Mouse (Mus musculus) heart, embryonic 15.5 days (tissue): ENCODE measurements at regions not wholly inside any gene's neighbourhood (a gene's known extent, or its start where the extent isn't known, plus 50 kb on each side); places are given as distances from the start of the nearest gene placed in this dataset.
"Not testable (repeated sequence)": the region's sequence is repeated elsewhere in the genome, so short reads cannot be mapped to it uniquely, and the experiment has no call there.

Experiments
- ATAC-seq: fragments of 200-750 bp; cut with Nextera tagmentation; replicated peaks from 2 replicates; pipeline ENCODE4 v1.8.0; 2017; ENCODE audit warnings: low read depth, moderate TSS enrichment; ENCODE audit not compliant: insufficient number of reproducible peaks, insufficient read depth, low FRiP score
- H3K27ac ChIP-seq: fragments of 300-500 bp; sonication (generic); 2 replicates; pipeline ENCODE4 v1.5.1; 2015; ENCODE audit warnings: mild to moderate bottlenecking, inconsistent platforms
- H3K27me3 ChIP-seq: fragments of 300-500 bp; sonication (generic); 2 replicates; pipeline ENCODE4 v1.6.1; 2015; ENCODE audit warnings: inconsistent platforms
- H3K36me3 ChIP-seq: fragments of 300-500 bp; sonication (generic); 2 replicates; pipeline ENCODE4 v1.6.1; 2015; ENCODE audit warnings: mild to moderate bottlenecking, inconsistent platforms
- H3K4me1 ChIP-seq: fragments of 300-500 bp; sonication (generic); replicated peaks from 2 replicates; pipeline ENCODE4 v1.6.1; 2015; ENCODE audit warnings: inconsistent platforms
- H3K4me2 ChIP-seq: fragments of 300-500 bp; sonication (generic); 2 replicates; pipeline ENCODE4 v1.6.1; 2015; ENCODE audit warnings: inconsistent platforms, mild to moderate bottlenecking, moderate library complexity
- H3K4me3 ChIP-seq: fragments of 300-500 bp; sonication (generic); 2 replicates; pipeline ENCODE4 v1.5.1; 2015; ENCODE audit warnings: mild to moderate bottlenecking, inconsistent platforms
- H3K9ac ChIP-seq: fragments of 300-500 bp; sonication (generic); 2 replicates; pipeline ENCODE4 v1.6.1; 2015; ENCODE audit warnings: mild to moderate bottlenecking, inconsistent platforms
- H3K9me3 ChIP-seq: fragments of 300-500 bp; sonication (generic); replicated peaks from 2 replicates; pipeline ENCODE4 v1.6.1; 2016; ENCODE audit warnings: inconsistent platforms
- WGBS: fragments of 180-500 bp; shearing (Covaris S2); methylation state at CpG from one replicate; pipeline ENCODE4 v1.1.7; 2015; ENCODE audit warnings: mixed read lengths; 5-methylcytosine and 5-hydroxymethylcytosine counted together

DNA sequence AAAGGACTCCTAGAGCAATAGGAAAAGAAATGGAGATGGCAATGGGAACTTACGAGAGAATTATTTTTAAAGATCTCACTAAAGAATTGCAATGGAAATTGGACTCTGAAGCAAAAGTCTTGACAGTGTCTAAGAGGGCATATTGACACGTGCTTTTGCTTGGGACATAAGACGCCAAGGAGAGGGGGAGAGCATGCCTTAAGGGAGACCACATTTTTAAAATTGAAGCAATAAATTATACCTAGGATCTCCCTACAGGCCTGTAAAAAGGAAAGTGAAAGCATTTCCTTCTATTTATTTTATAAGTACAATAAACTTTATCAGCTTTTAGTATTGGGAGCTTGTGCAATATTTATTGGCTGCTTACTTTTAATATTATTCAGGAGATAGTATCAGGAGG lies 175.5 kb upstream of the Gap43 start:
- Histone ChIP-seq H3K36me3 (no peaks in the 10 kb centered on the region), H3K9ac (no peak overlapping the region), H3K4me1 (no peaks in the 10 kb centered on the region), H3K27me3 (no peaks in the 10 kb centered on the region), H3K27ac (no peak overlapping the region), H3K4me2 (no peak overlapping the region), H3K9me3 (no peaks in the 10 kb centered on the region), H3K4me3 (no peak overlapping the region)
- WGBS, result 81% methylated on average over 3 of the region's 3 CpGs
- ATAC-seq, result no peak

DNA sequence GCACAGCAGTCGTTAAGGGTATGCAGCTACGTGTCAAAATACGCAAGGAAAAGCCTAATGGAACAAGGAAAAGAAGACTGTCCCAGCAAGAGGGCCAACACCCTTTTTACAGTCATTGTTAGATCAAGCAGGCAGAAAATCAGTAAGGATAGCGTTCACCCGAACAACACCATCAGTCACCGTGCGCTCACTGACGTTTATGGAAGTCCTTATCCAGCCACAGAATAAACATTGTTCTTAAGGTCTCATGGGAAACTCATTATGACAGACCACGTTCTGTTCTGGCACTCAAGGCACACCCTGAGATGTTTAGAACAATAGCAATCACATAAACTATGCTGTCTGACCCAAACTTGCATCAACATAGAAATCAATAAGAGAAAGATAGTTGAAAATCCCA lies 164.7 kb upstream of the Gap43 start:
- 55% methylated on average over 9 of the region's 9 CpGs for WGBS
- H3K36me3 ChIP-seq, result no peaks in the 10 kb centered on the region
- no peaks in the 10 kb centered on the region for H3K27me3 ChIP-seq
- H3K9ac ChIP-seq, result no peak overlapping the region
- no peak overlapping the region for H3K4me2 ChIP-seq
- no peak overlapping the region for H3K4me3 ChIP-seq
- no peak for ATAC-seq
- no peaks in the 10 kb centered on the region for H3K9me3 ChIP-seq
- H3K4me1 ChIP-seq, result no peaks in the 10 kb centered on the region
- H3K27ac ChIP-seq, result no peak overlapping the region

DNA sequence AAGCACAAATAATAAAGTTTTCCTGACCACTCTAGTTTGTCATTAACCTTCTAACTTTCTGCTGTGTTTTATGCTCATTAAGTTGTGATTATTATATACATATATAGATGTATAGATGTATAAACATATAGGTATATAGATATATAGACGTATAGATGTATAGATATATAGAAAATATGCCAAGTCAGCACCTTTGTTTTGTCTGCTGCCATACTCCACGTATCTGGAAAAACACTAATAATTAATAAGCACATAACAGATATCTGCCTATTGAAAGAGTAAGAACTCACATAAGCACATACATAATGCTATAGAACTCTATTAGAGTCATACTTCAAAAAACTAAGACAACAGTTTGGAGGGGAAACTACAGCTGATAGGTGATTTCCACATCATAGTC lies 161.3 kb upstream of the Gap43 start:
- no peaks in the 10 kb centered on the region for H3K4me1 ChIP-seq
- H3K9ac ChIP-seq, result no peak overlapping the region
- no peak overlapping the region for H3K4me2 ChIP-seq
- no peak overlapping the region for H3K4me3 ChIP-seq
- no peaks in the 10 kb centered on the region for H3K9me3 ChIP-seq
- no peak for ATAC-seq
- no peaks in the 10 kb centered on the region for H3K27me3 ChIP-seq
- H3K27ac ChIP-seq, result no peak overlapping the region
- WGBS, result 89% methylated on average over 2 of the region's 2 CpGs
- no peaks in the 10 kb centered on the region for H3K36me3 ChIP-seq

GRCm38 (mm10) chr16:42501109-42501508 lies 160.7 kb upstream of the Gap43 start:
- not testable (repeated sequence) for H3K4me1 ChIP-seq, ATAC-seq, H3K9ac ChIP-seq, H3K27ac ChIP-seq, H3K9me3 ChIP-seq, H3K4me3 ChIP-seq, H3K36me3 ChIP-seq, H3K27me3 ChIP-seq, H3K4me2 ChIP-seq
- 40% methylated on average over 3 of the region's 3 CpGs for WGBS

DNA sequence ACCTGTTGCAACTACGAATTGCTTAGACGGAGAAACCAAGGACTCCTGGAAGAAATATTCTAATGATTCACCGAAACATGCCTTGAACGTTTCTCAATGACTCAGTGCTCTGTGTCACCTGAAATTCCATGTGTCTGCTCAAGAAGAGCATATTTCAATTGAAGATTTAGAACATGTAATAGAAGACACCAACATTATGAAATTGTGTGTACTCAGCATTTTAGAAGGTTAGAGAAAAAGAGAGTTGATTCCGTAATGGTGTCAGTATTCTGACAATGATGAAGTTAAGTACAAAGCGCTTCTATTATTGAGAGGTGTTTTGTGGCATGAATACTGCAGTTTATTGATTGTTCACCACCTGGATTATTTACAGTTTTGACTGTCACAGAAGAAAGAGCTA lies 159.1 kb upstream of the Gap43 start:
- no peak for ATAC-seq
- no peak overlapping the region for H3K4me2 ChIP-seq
- no peaks in the 10 kb centered on the region for H3K4me1 ChIP-seq
- no peak overlapping the region for H3K9ac ChIP-seq
- no peak overlapping the region for H3K4me3 ChIP-seq
- WGBS, result 85% methylated on average over 6 of the region's 6 CpGs
- H3K9me3 ChIP-seq, result no peaks in the 10 kb centered on the region
- H3K27me3 ChIP-seq, result no peaks in the 10 kb centered on the region
- no peaks in the 10 kb centered on the region for H3K36me3 ChIP-seq
- H3K27ac ChIP-seq, result no peak overlapping the region

- H3K27me3 ChIP-seq, result no peaks in the 10 kb centered on the region
- 71% methylated on average over 2 of the region's 2 CpGs for WGBS
- no peak overlapping the region for H3K27ac ChIP-seq
- H3K4me3 ChIP-seq, result no peak overlapping the region
- no peak overlapping the region for H3K9ac ChIP-seq
- no peaks in the 10 kb centered on the region for H3K36me3 ChIP-seq
- no peaks in the 10 kb centered on the region for H3K9me3 ChIP-seq
- H3K4me1 ChIP-seq, result no peaks in the 10 kb centered on the region
- no peak overlapping the region for H3K4me2 ChIP-seq
- ATAC-seq, result no peak
Observed at GRCm38 (mm10) chr16:42498368-42498767, 157.9 kb upstream of the Gap43 start.

GRCm38 (mm10) chr16:42493596-42493995 lies 153.1 kb upstream of the Gap43 start:
- H3K9me3 ChIP-seq, result no peaks in the 10 kb centered on the region
- no peaks in the 10 kb centered on the region for H3K27me3 ChIP-seq
- H3K4me1 ChIP-seq, result peaks cover under 1% of the 10 kb centered on the region; the same call in 1 of the 2 replicates
- WGBS, result 83% methylated on average over 1 of the region's 1 CpGs
- H3K4me2 ChIP-seq, result no peak overlapping the region
- H3K9ac ChIP-seq, result no peak overlapping the region
- no peak overlapping the region for H3K27ac ChIP-seq
- no peak overlapping the region for H3K4me3 ChIP-seq
- ATAC-seq, result no peak
- H3K36me3 ChIP-seq, result no peaks in the 10 kb centered on the region

- no peak overlapping the region for H3K4me2 ChIP-seq
- no peak for ATAC-seq
- WGBS, result 35% methylated on average over 4 of the region's 4 CpGs
- peaks cover 2% of the 10 kb centered on the region; the same call in 1 of the 2 replicates for H3K4me1 ChIP-seq
- H3K27ac ChIP-seq, result no peak overlapping the region
- H3K4me3 ChIP-seq, result no peak overlapping the region
- H3K9ac ChIP-seq, result no peak overlapping the region
- H3K27me3 ChIP-seq, result no peaks in the 10 kb centered on the region
- no peaks in the 10 kb centered on the region for H3K36me3 ChIP-seq
- no peaks in the 10 kb centered on the region for H3K9me3 ChIP-seq
Observed at GRCm38 (mm10) chr16:42488745-42489144, 148.3 kb upstream of the Gap43 start.

DNA sequence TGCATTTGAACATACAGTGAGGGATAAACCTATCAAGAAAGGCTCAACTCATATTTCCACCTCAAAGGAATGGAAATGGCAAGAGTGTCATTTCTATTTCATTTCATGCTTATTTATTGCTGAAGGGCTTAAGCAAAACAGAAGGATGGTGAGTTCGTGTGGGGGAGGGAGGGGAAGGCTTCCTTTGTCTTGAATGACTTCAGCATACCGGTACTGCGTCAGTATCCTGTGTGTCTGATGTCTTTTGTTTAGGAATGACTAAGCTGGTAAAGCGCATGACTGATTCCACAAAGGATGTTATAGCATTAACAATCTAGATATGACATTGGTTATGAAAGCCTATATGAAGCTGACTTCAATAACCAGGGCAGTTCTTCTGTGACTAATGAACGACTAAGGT lies 139.5 kb upstream of the Gap43 start:
- H3K9ac ChIP-seq, result no peak overlapping the region
- no peak overlapping the region for H3K4me2 ChIP-seq
- no peak overlapping the region for H3K27ac ChIP-seq
- no peaks in the 10 kb centered on the region for H3K36me3 ChIP-seq
- no peak overlapping the region for H3K4me3 ChIP-seq
- H3K4me1 ChIP-seq, result no peaks in the 10 kb centered on the region
- ATAC-seq, result no peak
- H3K27me3 ChIP-seq, result no peaks in the 10 kb centered on the region
- no peaks in the 10 kb centered on the region for H3K9me3 ChIP-seq
- WGBS, result 61% methylated on average over 5 of the region's 5 CpGs

DNA sequence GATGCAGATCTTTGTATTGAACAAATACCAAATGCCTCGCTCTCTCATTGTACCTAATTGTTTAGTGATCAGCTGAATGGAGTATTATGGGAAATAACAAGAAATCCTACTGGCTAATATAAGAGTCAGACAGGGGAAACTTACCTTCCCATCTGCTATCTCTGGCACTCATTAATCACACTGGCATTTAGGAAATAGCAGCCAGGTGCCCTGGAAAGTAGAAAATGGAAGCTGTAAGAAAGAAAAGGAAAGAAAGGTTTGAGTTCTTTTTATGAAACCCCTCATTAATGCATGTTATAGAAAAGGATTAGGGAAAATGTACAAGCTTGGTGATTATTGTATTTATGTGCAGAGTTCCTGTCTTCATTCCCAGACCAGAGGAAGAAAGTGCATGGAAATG lies 126.5 kb upstream of the Gap43 start:
- Histone ChIP-seq H3K4me2 (no peak overlapping the region), H3K4me3 (no peak overlapping the region), H3K9ac (no peak overlapping the region), H3K27me3 (no peaks in the 10 kb centered on the region), H3K36me3 (no peaks in the 10 kb centered on the region), H3K9me3 (no peaks in the 10 kb centered on the region), H3K4me1 (no peaks in the 10 kb centered on the region), H3K27ac (no peak overlapping the region)
- no peak for ATAC-seq
- 82% methylated on average over 1 of the region's 1 CpGs for WGBS

- Histone ChIP-seq H3K4me2 (no peak overlapping the region), H3K27ac (no peak overlapping the region), H3K4me1 (no peaks in the 10 kb centered on the region), H3K9me3 (no peaks in the 10 kb centered on the region), H3K9ac (no peak overlapping the region), H3K27me3 (no peaks in the 10 kb centered on the region), H3K4me3 (no peak overlapping the region), H3K36me3 (no peaks in the 10 kb centered on the region)
- no peak for ATAC-seq
- 65% methylated on average over 8 of the region's 8 CpGs for WGBS
Observed at GRCm38 (mm10) chr16:42456335-42456984, 116.0 kb upstream of the Gap43 start.

GRCm38 (mm10) chr16:42453338-42453737 lies 112.9 kb upstream of the Gap43 start:
- Histone ChIP-seq H3K4me2 (no peak overlapping the region), H3K4me3 (no peak overlapping the region), H3K36me3 (no peaks in the 10 kb centered on the region), H3K27me3 (no peaks in the 10 kb centered on the region), H3K9ac (no peak overlapping the region), H3K27ac (no peak overlapping the region), H3K4me1 (no peaks in the 10 kb centered on the region), H3K9me3 (no peaks in the 10 kb centered on the region)
- 57% methylated on average over 5 of the region's 5 CpGs for WGBS
- ATAC-seq, result no peak
